Mouse (Mus musculus) heart, embryonic 14.5 days (tissue): Measurements from ENCODE around the gene Pkp2. TPM values are rescaled to one million over a fixed set of nuclear protein-coding genes. Genes with fewer than 3 reads are reported as not detected.

Source experiments
- ATAC-seq: fragments of 200-750 bp; cut with Nextera tagmentation; 2 replicates; pipeline ENCODE4 v1.8.0; 2017; ENCODE audit warnings: low read depth, moderate TSS enrichment; ENCODE audit not compliant: insufficient number of reproducible peaks, insufficient read depth, low FRiP score
- H3K27ac ChIP-seq, 2 experiments: fragments of 200-500 bp in 1 of 2; fragments of 300-500 bp in 1 of 2; sonication (generic) in 1 of 2; replicated peaks in 1 of 2; 2 replicates each; pipeline ENCODE4 v1.5.1; 2012 to 2014; ENCODE audit warnings: low read depth in 2 of 2, low read length in 2 of 2, control low read depth in 1 of 2, mild to moderate bottlenecking in 1 of 2, mixed read lengths in 1 of 2; ENCODE audit not compliant: control insufficient read depth in 1 of 2, insufficient read depth in 1 of 2
- H3K27me3 ChIP-seq: fragments of 300-500 bp; sonication (generic); 2 replicates; pipeline ENCODE4 v1.6.1; 2014; ENCODE audit warnings: mild to moderate bottlenecking, low read length, control low read depth; ENCODE audit not compliant: control insufficient read depth, insufficient read depth
- H3K36me3 ChIP-seq: fragments of 300-500 bp; sonication (generic); 2 replicates; pipeline ENCODE4 v1.6.1; 2014; ENCODE audit warnings: mild to moderate bottlenecking, control low read depth, low read length, mixed read lengths; ENCODE audit not compliant: control insufficient read depth, insufficient read depth
- H3K4me1 ChIP-seq, 2 experiments: fragments of 200-500 bp in 1 of 2; fragments of 300-500 bp in 1 of 2; sonication (generic) in 1 of 2; 2 replicates each; pipeline ENCODE4 v1.6.1; 2012 to 2014; ENCODE audit warnings: low read length in 2 of 2, control low read depth in 1 of 2, mixed read lengths in 1 of 2; ENCODE audit not compliant: control insufficient read depth in 2 of 2, insufficient read depth in 2 of 2
- H3K4me2 ChIP-seq: fragments of 300-500 bp; sonication (generic); 2 replicates; pipeline ENCODE4 v1.6.1; 2014; ENCODE audit warnings: mild to moderate bottlenecking, low read length
- H3K4me3 ChIP-seq, 2 experiments: fragments of 200-500 bp in 1 of 2; fragments of 300-500 bp in 1 of 2; sonication (generic) in 1 of 2; 2 replicates each; pipeline ENCODE4 v1.5.1; 2012 to 2014; ENCODE audit warnings: low read length in 2 of 2, mild to moderate bottlenecking in 2 of 2, control low read depth in 1 of 2, low read depth in 1 of 2, moderate library complexity in 1 of 2; ENCODE audit not compliant: control insufficient read depth in 1 of 2, insufficient read depth in 1 of 2
- H3K9ac ChIP-seq: fragments of 300-500 bp; sonication (generic); 2 replicates; pipeline ENCODE4 v1.6.1; 2014; ENCODE audit warnings: mild to moderate bottlenecking, low read length
- H3K9me3 ChIP-seq: fragments of 300-500 bp; sonication (generic); 2 replicates; pipeline ENCODE4 v1.6.1; 2016; ENCODE audit warnings: low read length, control low read depth; ENCODE audit not compliant: control insufficient read depth
- WGBS: fragments of 180-500 bp; shearing (Covaris S2); extraction: QIAGEN DNeasy Blood & Tissue Kit; methylation state at CpG from one replicate; pipeline ENCODE4 v1.1.7; 2014; 5-methylcytosine and 5-hydroxymethylcytosine counted together
- polyA plus RNA-seq: library from polyadenylated mRNA; unstranded; fragments of >200 nt; fragmentation: Nextera tagmentation; extraction: Ambion mirVana; gene quantifications from 2 replicates; pipeline ENCODE4 v1.2.1, GENCODE M21; 2014

Gene Pkp2
- polyA plus RNA-seq, 1 experiment from 2014 or later = 157 TPM

GRCm38 (mm10) chr16:16260882-16261281, 47.8 kb downstream of the Pkp2 start:
- Histone ChIP-seq H3K36me3 (peaks cover 77% of the 10 kb centered on the region), H3K4me2 (no peak overlapping the region)
- no peak for ATAC-seq

DNA sequence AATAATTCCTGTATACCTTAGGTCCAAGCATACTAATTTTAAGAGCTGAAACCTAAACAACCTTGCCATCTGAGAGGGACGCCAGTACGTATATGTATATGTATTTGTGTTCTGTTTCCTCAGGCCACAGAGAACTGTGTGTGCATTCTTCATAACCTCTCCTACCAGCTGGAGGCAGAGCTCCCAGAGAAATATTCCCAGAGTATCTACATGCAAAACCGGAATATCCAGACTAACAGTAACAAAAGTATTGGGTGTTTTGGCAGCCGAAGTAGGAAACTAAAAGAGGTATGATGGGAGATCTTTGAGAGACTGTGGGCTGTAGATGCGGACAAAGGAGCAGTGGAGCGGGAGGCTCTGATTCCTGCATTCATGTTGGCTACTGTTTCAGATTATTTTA, 48.4 kb downstream of the Pkp2 start:
- peaks cover 75% of the 10 kb centered on the region for H3K36me3 ChIP-seq

More at GRCm38 (mm10) chr16:16260882-16261281, 47.8 kb downstream of the Pkp2 start:
- Histone ChIP-seq H3K27me3 (no peaks in the 10 kb centered on the region), H3K9me3 (no peaks in the 10 kb centered on the region), H3K9ac (no peak overlapping the region), H3K27ac (no peak overlapping the region), H3K4me3 (no peak overlapping the region), H3K4me1 (peaks cover 12 to 35% of the 10 kb centered on the region in 2 experiments)
- WGBS = 88% methylated on average over 5 of the region's 5 CpGs

DNA sequence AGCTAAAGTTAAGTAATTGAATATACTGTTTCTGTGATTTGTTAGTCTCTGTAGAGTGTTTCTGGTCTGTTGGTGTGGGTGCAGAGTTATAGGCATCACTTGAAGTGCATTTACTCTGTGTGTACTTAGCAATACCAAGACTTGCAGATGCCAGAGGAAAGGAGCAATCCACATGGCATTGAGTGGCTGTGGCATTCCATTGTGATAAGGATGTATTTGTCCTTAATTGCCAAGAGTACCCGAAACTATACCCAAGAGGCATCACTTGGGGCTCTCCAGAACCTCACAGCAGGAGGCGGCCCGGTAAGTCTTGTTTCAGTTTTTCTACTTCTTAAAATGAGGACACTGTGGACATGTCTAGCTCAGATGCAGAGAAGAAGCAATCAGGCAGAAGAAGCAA, 49.3 kb downstream of the Pkp2 start:
- Histone ChIP-seq H3K9me3 (no peaks in the 10 kb centered on the region), H3K4me3 (no peak overlapping the region), H3K27me3 (no peaks in the 10 kb centered on the region), H3K36me3 (peaks cover 83% of the 10 kb centered on the region), H3K27ac (no peak overlapping the region; a peak in 1 of 4 replicates), H3K4me1 (peaks cover 7 to 24% of the 10 kb centered on the region in 2 experiments), H3K9ac (no peak overlapping the region), H3K4me2 (no peak overlapping the region)
- 69% methylated on average over 3 of the region's 3 CpGs for WGBS
- ATAC-seq = no peak

More for the DNA sequence above, 48.4 kb downstream of the Pkp2 start:
- WGBS = 91% methylated on average over 6 of the region's 6 CpGs
- no peak overlapping the region for H3K4me2 ChIP-seq
- H3K9ac ChIP-seq = no peak overlapping the region
- H3K4me1 ChIP-seq = peaks cover 8 to 31% of the 10 kb centered on the region in 2 experiments
- ATAC-seq = no peak
- H3K27me3 ChIP-seq = no peaks in the 10 kb centered on the region
- H3K9me3 ChIP-seq = no peaks in the 10 kb centered on the region
- H3K27ac ChIP-seq = no peak overlapping the region
- H3K4me3 ChIP-seq = no peak overlapping the region

GRCm38 (mm10) chr16:16272978-16273377, 59.9 kb downstream of the Pkp2 start:
- Histone ChIP-seq H3K27me3 (no peaks in the 10 kb centered on the region), H3K27ac (no peak overlapping the region), H3K4me2 (no peak overlapping the region), H3K4me3 (no peak overlapping the region), H3K9ac (no peak overlapping the region), H3K36me3 (peaks cover 82% of the 10 kb centered on the region), H3K4me1 (peaks cover 0 to 4% of the 10 kb centered on the region in 2 experiments; a peak in 1 of 4 replicates), H3K9me3 (no peaks in the 10 kb centered on the region)
- no peak for ATAC-seq
- WGBS = 75% methylated on average over 3 of the region's 3 CpGs

DNA sequence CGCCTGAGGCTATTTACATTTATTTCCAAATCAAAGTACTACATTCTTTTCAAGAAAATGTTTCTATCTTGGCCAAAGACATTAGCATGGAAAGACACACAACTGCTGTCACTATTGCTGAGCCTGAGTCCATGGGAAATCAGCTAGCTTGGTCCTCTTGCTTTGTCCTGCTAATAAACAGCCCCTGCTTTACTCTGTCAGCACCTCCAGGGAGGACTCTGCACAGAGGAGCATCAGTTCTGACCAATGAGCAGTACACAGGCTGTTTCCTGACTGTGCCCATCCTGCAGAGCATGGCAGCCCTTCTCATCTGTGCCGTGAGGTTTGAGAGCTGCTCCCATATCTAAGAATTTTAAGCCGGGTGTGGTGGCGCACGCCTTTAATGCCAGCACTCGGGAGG, 60.6 kb downstream of the Pkp2 start:
- Histone ChIP-seq H3K4me2 (no peak overlapping the region), H3K36me3 (peaks cover 74% of the 10 kb centered on the region), H3K9me3 (no peaks in the 10 kb centered on the region), H3K4me3 (no peak overlapping the region), H3K27ac (no peak overlapping the region), H3K9ac (no peak overlapping the region), H3K27me3 (no peaks in the 10 kb centered on the region), H3K4me1 (peaks cover 0 to 9% of the 10 kb centered on the region in 2 experiments; a peak in 2 of 4 replicates)
- ATAC-seq = no peak
- WGBS = 80% methylated on average over 6 of the region's 6 CpGs

DNA sequence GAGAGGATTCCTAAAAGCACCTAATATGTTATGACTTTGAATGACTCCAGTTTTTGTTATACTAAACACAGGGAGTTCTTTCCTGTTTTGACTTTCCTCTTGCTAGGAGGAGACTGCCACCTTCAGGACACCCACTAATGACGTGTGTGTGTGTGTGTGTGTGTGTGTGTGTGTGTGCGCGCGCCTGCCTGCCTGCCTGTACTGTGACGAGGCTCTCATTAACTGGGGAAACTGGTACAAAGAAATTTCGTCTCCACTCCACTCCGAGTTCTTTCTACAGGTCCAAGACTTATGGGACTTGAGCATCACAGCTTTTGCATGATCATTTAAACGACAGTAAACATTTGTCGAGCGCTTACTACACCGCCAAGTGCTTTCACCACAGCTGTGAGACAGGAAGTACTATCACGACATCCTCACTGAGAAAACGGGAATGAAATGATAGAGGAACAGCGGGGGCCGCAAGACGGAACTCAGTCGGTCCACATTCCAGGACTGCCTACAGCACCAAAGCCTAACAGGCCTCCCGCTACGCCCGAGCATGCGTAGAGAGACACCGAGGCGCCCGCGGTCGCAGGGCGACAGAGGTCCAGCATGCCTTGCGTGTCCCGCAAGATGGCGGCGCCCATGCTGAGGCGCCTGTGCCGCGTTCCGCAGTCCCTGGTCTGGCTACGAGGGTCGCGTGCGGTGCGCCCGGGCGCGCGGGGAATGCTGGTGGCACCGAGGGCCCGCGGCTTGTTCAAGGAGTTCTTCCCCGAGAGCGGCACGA, 89.4 kb downstream of the Pkp2 start, which contains the start of gene Yars2:
Gene Yars2, plus strand, starts transcription at position 597 of the 769 bp plus-strand sequence.
- H3K27me3 ChIP-seq = no peaks in the 10 kb centered on the region
- peaks cover 19% of the 10 kb centered on the region for H3K36me3 ChIP-seq
- peak within 1 kb of the TSS; percentile 88 to 99 for H3K27ac ChIP-seq
- H3K9me3 ChIP-seq = no peaks in the 10 kb centered on the region
- WGBS = under 1% methylated on average over 50 of the region's 50 CpGs
- peak; percentile 97 for ATAC-seq
- H3K4me2 ChIP-seq = peak within 1 kb of the TSS; percentile 68
- H3K4me3 ChIP-seq = peak within 1 kb of the TSS; percentile 81 to 96
- H3K9ac ChIP-seq = peak within 1 kb of the TSS; percentile 90
- peaks cover 0 to 15% of the 10 kb centered on the region in 2 experiments; a peak in 3 of 4 replicates for H3K4me1 ChIP-seq

- H3K36me3 ChIP-seq = peaks cover 26% of the 10 kb centered on the region
- no peaks in the 10 kb centered on the region for H3K9me3 ChIP-seq
- peak overlapping the region; percentile 81 to 96 for H3K4me3 ChIP-seq
- under 1% methylated on average over 61 of the region's 61 CpGs for WGBS
- H3K4me2 ChIP-seq = peak overlapping the region; percentile 68
- peaks cover 0 to 15% of the 10 kb centered on the region in 2 experiments; a peak in 3 of 4 replicates for H3K4me1 ChIP-seq
- H3K27ac ChIP-seq = peak overlapping the region; percentile 88 to 99
- ATAC-seq = peak; percentile 49
- H3K27me3 ChIP-seq = no peaks in the 10 kb centered on the region
- H3K9ac ChIP-seq = peak overlapping the region; percentile 90
Observed at GRCm38 (mm10) chr16:16303138-16303827, 90.2 kb downstream of the Pkp2 start.
